Mouse (Mus musculus): Measurements from ENCODE around the gene Chpt1. TPM values are rescaled to one million over a fixed set of nuclear protein-coding genes. Genes with fewer than 3 reads are reported as not detected.

Gene Chpt1
- polyA plus RNA-seq, 1 experiment from 2014 or later: 4.7 TPM

DNA sequence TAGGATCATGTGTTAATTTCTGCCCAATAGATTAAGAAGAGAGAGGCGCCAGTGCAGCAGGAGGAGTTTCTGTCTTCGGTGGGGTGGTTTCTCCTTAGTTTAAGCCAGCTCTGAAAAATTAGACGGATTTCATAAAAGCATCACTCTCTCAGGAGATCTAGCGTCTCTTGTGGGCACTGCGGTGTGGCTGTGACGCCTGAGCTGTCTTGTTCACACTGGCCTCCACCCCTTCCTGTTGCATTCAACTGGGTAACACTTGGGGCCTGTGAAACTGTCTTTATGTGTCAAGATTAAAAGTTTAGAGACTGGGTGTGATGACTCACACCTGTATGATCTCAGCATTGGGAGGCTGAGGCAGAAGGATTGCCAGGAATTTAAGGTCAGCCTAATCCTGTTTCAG is 75.9 kb downstream of the Chpt1 start:
- H3K4me1 ChIP-seq (replicated peaks): no peaks in the 10 kb centered on the region
- H3K4me2 ChIP-seq: no peak overlapping the region
- no peak for ATAC-seq (ENCODE audit: insufficient read depth)
- no peaks in the 10 kb centered on the region for H3K9me3 ChIP-seq (replicated peaks)
- H3K27me3 ChIP-seq: no peaks in the 10 kb centered on the region
- 80% methylated on average over 6 of the region's 6 CpGs for WGBS (ENCODE audit: insufficient replicate concordance)
- peaks cover 22% of the 10 kb centered on the region; the same call in 1 of the 2 replicates for H3K36me3 ChIP-seq (replicated peaks)
- no peak overlapping the region for H3K9ac ChIP-seq
- no peak overlapping the region for H3K4me3 ChIP-seq (replicated peaks)
- no peak overlapping the region for H3K27ac ChIP-seq (replicated peaks)

DNA sequence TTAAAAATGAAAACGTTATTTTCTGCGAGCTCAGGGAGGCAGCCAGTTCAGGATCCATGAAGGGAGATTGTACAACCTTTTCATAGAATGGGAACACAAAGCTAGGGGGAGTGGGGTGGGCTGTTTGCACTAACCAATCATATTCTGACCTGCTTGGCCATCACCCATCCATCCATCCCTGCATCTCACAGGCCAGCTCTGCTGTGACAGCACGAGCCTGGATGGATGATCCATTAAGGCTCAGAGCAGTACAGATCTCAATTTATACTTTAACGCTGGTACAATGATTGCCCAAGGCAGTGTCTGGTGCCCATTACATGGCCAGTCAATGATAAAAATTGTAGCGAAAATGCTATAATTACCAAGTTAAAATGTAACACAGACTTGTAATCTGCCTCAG is 77.0 kb downstream of the Chpt1 start:
- H3K4me3 ChIP-seq (replicated peaks): no peak overlapping the region
- ATAC-seq (ENCODE audit: insufficient read depth): no peak
- peaks cover 15% of the 10 kb centered on the region; the same call in 1 of the 2 replicates for H3K36me3 ChIP-seq (replicated peaks)
- no peaks in the 10 kb centered on the region for H3K27me3 ChIP-seq
- H3K4me2 ChIP-seq: no peak overlapping the region
- H3K9me3 ChIP-seq (replicated peaks): no peaks in the 10 kb centered on the region
- H3K27ac ChIP-seq (replicated peaks): no peak overlapping the region
- 42% methylated on average over 5 of the region's 5 CpGs for WGBS (ENCODE audit: insufficient replicate concordance)
- no peaks in the 10 kb centered on the region for H3K4me1 ChIP-seq (replicated peaks)
- H3K9ac ChIP-seq: no peak overlapping the region

DNA sequence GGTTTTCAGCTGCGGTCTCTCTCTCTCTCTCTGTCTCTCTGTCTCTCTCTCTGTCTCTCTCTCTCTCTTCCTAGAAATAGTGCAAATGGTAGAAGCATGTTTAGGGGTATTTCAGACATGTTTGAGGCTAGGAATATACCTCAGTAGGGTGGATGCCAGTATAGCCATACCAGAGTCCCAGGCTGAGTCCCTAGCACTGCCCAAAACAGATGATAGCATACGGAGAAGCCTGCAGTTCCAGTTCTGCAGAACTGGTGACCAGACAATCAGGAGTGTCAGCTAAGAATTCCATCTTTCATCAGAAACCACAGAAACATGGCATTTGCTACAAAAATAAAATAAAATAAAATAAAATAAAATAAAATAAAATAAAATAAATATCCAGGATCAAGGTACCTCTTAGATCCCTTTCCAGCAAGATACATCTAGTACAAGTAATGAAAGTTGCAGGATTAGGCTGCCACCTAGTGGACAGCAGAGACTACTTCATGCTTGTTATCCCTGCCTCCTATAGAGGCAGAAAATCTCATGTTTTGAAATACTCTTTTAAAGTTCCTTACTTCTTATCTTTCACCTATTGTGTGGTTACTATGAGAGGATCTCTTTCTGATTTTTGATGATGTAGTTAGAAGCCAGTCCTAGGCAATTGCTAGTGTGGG is 77.6 kb downstream of the Chpt1 start:
- peaks cover 14% of the 10 kb centered on the region; the same call in 1 of the 2 replicates for H3K36me3 ChIP-seq (replicated peaks)
- ATAC-seq (ENCODE audit: insufficient read depth): no peak

DNA sequence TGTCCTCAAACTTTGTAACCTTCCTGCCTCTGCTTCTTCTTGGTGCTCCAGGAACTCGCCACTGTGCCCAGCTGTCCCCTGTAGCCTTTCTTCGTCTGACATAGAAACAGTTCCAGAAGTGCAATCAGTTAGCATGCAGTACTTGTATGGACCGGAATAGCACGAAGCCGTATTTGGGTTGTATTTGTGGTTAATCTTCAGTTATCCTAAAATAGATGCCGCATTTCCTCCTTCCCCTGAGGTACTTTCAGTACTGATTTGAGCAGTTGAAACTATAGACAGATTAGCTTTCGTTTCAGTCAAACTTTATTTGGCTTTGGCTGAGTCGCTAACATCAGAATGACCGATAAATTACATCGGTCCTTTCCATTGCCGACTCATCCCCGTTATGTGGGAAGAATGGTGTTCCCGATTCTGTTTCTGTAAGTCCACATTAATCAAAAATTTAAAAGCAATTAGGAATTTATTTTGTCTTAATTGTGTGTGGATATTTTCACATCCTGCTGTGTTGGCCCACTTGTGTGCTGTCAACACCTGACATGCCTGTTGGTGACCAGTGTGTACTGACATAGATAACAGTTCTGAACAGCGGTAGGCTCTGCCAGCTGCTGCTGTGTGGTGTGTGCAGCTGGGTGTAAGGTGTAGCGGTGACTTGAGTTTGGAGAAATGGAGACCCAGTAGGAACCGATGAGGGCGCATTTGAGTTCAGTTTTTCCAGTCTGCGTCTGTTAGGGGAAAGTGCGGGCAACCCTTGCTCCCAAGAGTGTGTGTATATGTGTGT is 83.0 kb downstream of the Chpt1 start:
- H3K4me2 ChIP-seq: no peak overlapping the region
- no peaks in the 10 kb centered on the region for H3K9me3 ChIP-seq (replicated peaks)
- ATAC-seq (ENCODE audit: insufficient read depth): no peak
- H3K27ac ChIP-seq (replicated peaks): no peak overlapping the region
- no peaks in the 10 kb centered on the region for H3K27me3 ChIP-seq
- H3K9ac ChIP-seq: no peak overlapping the region
- H3K4me1 ChIP-seq (replicated peaks): no peaks in the 10 kb centered on the region
- H3K36me3 ChIP-seq (replicated peaks): 0 out of 2 replicates have a peak, but pooled peaks cover 8% of the 10 kb centered on the region
- H3K4me3 ChIP-seq (replicated peaks): no peak overlapping the region
- 70% methylated on average over 19 of the region's 19 CpGs for WGBS (ENCODE audit: insufficient replicate concordance)

More for the DNA sequence above, 77.6 kb downstream of the Chpt1 start:
- WGBS (ENCODE audit: insufficient replicate concordance): 78% methylated on average over 2 of the region's 2 CpGs
- no peak overlapping the region for H3K27ac ChIP-seq (replicated peaks)
- H3K4me3 ChIP-seq (replicated peaks): no peak overlapping the region
- no peak overlapping the region for H3K4me2 ChIP-seq
- H3K9ac ChIP-seq: no peak overlapping the region
- no peaks in the 10 kb centered on the region for H3K9me3 ChIP-seq (replicated peaks)
- H3K4me1 ChIP-seq (replicated peaks): no peaks in the 10 kb centered on the region
- H3K27me3 ChIP-seq: no peaks in the 10 kb centered on the region

DNA sequence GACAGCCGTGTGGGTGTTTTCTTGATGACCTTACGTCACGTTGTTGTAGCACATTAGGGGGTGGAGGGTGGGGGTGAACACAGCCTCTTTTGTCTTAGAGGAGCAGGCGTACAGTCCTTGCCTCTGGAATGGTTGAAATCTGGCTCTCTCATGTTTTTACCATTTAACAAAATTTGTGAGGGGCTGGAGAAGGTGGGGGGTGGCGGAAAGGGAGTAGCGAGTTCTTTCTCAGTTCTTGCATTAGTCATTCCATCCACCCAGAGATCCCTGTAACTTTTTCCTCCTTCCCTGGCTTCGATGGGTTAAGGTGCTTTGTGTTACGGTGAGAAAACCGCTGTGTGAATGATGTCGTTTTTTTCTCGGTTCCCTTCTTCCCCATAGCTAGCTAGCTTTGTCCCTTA is 83.7 kb downstream of the Chpt1 start:
- WGBS (ENCODE audit: insufficient replicate concordance): 63% methylated on average over 11 of the region's 11 CpGs
- no peak overlapping the region for H3K4me2 ChIP-seq
- H3K9ac ChIP-seq: no peak overlapping the region
- ATAC-seq (ENCODE audit: insufficient read depth): no peak
- no peaks in the 10 kb centered on the region for H3K9me3 ChIP-seq (replicated peaks)
- no peak overlapping the region for H3K27ac ChIP-seq (replicated peaks)
- no peak overlapping the region for H3K4me3 ChIP-seq (replicated peaks)
- no peaks in the 10 kb centered on the region for H3K27me3 ChIP-seq
- H3K4me1 ChIP-seq (replicated peaks): no peaks in the 10 kb centered on the region
- 0 out of 2 replicates have a peak, but pooled peaks cover 8% of the 10 kb centered on the region for H3K36me3 ChIP-seq (replicated peaks)

DNA sequence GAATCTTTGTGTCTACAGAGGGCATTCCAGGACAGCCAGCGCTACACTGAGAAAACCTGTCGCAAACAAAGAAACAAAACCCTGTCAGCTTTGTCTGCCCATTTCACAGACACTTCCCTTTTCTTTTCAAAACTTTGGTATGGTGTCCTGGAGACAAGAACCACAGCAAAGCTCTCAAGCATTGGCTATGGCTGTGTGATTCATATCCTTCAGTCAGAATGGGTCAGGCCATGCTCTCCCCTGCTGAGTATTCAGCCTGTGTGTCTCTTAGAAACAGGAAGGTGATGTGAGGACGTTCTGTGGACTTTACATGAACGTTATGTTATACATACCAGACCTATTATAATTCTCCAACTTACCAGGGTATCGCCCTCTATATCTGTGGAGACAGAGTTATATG is 86.2 kb downstream of the Chpt1 start:
- no peak overlapping the region for H3K27ac ChIP-seq (replicated peaks)
- no peak overlapping the region for H3K4me3 ChIP-seq (replicated peaks)
- 0 out of 2 replicates have a peak, but pooled peaks cover 12% of the 10 kb centered on the region for H3K36me3 ChIP-seq (replicated peaks)
- H3K27me3 ChIP-seq: no peaks in the 10 kb centered on the region
- H3K4me1 ChIP-seq (replicated peaks): no peaks in the 10 kb centered on the region
- H3K9ac ChIP-seq: no peak overlapping the region
- no peaks in the 10 kb centered on the region for H3K9me3 ChIP-seq (replicated peaks)
- H3K4me2 ChIP-seq: no peak overlapping the region
- 64% methylated on average over 5 of the region's 5 CpGs for WGBS (ENCODE audit: insufficient replicate concordance)
- no peak for ATAC-seq (ENCODE audit: insufficient read depth)

DNA sequence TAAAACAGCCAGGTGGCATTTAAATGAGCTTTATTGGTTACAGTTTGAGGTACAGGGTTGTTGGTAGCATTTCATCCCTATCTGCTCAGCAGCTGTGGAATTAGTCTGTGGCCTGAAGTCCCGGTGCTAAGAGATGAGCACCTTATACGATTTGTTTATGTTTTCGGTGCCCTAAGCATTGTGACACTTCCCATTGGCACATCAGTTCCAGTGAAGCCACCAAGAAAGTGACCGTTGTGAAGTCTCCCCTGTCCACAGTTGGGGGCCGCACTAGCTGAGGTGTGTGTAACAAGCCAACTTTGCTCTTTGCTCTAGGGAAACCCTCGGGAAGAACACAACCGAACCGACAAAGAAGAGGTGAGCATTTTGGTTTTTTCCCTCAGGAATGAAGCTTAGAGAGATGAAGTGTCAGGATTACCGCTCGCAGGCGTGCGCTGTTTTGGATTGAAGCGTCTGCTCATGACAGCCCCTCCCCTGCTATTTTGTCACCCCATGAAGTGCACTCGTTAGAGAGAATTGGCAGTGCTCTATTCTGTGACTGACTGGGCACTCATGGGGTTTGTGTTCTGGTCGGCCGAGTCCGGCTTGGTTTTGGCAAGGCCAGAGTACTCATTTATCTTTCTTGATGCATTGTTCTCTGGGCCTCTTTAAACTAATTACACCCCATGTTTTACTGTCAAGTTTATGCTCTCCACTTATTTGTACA is 91.4 kb downstream of the Chpt1 start:
- WGBS (ENCODE audit: insufficient replicate concordance): 78% methylated on average over 17 of the region's 17 CpGs
- no peaks in the 10 kb centered on the region for H3K9me3 ChIP-seq (replicated peaks)
- no peaks in the 10 kb centered on the region for H3K27me3 ChIP-seq
- H3K4me1 ChIP-seq (replicated peaks): no peaks in the 10 kb centered on the region
- no peak for ATAC-seq (ENCODE audit: insufficient read depth)
- no peak overlapping the region for H3K4me3 ChIP-seq (replicated peaks)
- H3K27ac ChIP-seq (replicated peaks): no peak overlapping the region
- H3K9ac ChIP-seq: no peak overlapping the region
- 0 out of 2 replicates have a peak, but pooled peaks cover 4% of the 10 kb centered on the region for H3K36me3 ChIP-seq (replicated peaks)
- H3K4me2 ChIP-seq: no peak overlapping the region

DNA sequence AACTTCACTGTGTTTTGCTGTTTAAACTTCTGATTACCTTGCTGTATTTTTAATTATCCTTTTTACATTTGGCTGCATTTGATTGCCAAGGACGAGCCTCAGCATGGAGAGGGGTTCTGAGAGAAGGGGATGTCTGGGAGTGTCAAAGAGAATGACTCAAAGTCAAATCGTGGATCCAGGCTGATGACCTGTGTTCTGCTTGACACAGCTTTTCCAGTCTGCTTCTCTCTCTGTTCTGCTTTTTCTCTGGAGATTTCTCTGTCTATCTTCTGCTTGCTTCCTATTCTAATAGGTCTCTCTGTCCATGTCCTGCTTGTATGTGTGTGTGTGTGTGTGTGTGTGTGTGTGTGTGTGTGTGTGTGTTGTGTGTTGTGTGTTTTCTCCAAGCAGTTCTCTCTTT is 94.1 kb downstream of the Chpt1 start:
- 39% methylated on average over 2 of the region's 2 CpGs for WGBS (ENCODE audit: insufficient replicate concordance)
- H3K4me1 ChIP-seq (replicated peaks): no peaks in the 10 kb centered on the region
- H3K36me3 ChIP-seq (replicated peaks): 0 out of 2 replicates have a peak, but pooled peaks cover under 1% of the 10 kb centered on the region
- no peak for ATAC-seq (ENCODE audit: insufficient read depth)
- H3K27me3 ChIP-seq: no peaks in the 10 kb centered on the region
- H3K9me3 ChIP-seq (replicated peaks): no peaks in the 10 kb centered on the region
- no peak overlapping the region for H3K27ac ChIP-seq (replicated peaks)
- H3K4me2 ChIP-seq: no peak overlapping the region
- H3K4me3 ChIP-seq (replicated peaks): no peak overlapping the region
- H3K9ac ChIP-seq: no peak overlapping the region

DNA sequence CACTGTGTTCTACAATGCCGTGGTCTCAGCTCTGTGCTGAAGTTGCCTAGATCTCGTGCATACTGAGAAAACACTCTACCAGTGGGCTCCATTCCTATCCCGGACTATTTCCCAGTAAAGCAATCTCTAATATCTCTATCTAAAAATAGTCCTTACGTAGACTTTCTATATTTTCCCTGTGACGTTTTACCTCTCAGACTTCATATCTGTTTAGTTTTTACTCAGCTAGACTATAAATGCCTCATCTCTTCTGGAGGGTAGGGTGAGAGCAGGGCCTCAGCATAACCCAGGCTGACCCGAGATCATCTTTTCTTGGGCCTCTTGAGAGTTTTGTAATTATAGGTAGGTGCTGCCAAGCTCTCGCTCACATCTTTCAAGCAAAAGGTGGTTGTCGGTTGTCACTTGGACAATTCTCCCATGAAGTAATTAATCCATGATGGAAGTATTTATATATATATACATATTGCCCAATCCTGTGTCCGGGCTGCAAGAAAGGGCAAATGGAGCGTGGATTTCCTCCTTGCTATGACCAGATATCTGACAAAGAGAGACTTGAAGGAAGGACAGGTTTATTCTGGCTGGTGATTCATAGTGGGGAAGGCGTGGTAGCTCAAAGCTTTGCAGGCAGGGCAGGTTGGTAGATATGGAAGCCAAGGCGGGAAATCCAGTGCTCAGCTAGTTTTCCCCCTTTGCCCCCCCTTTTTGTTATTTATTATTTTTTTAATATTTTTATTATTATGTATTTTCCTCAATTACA is 95.8 kb downstream of the Chpt1 start:
- H3K27me3 ChIP-seq: no peaks in the 10 kb centered on the region
- ATAC-seq (ENCODE audit: insufficient read depth): no peak
- H3K36me3 ChIP-seq (replicated peaks): no peaks in the 10 kb centered on the region
- no peak overlapping the region for H3K4me3 ChIP-seq (replicated peaks)
- no peaks in the 10 kb centered on the region for H3K4me1 ChIP-seq (replicated peaks)
- 77% methylated on average over 12 of the region's 12 CpGs for WGBS (ENCODE audit: insufficient replicate concordance)
- no peak overlapping the region for H3K27ac ChIP-seq (replicated peaks)
- no peaks in the 10 kb centered on the region for H3K9me3 ChIP-seq (replicated peaks)
- H3K9ac ChIP-seq: no peak overlapping the region
- H3K4me2 ChIP-seq: no peak overlapping the region

DNA sequence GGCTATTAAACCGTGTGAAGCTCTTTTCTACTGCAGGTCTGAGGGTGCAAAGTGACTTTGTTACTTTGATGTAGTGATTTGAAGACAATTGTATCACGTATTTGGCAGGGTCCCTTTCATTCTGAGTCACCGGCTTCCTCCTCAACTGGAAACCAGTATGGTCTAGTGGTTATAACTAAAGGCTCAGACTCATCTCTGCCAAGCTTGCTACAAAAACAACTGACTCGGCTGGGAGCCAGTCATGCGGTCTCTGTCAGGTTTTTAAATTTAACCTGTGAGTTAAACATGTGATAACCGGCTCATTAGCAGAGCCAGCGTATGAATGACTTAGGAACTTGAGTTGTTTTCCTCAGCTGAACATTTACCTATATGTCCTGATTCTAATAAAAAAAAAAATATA is 98.1 kb downstream of the Chpt1 start:
- ATAC-seq (ENCODE audit: insufficient read depth): no peak
- Histone ChIP-seq H3K27ac (replicated peaks) (no peak overlapping the region), H3K9ac (no peak overlapping the region), H3K4me1 (replicated peaks) (no peaks in the 10 kb centered on the region), H3K4me3 (replicated peaks) (no peak overlapping the region), H3K27me3 (no peaks in the 10 kb centered on the region), H3K4me2 (no peak overlapping the region), H3K36me3 (replicated peaks) (peaks cover 6% of the 10 kb centered on the region; the same call in 1 of the 2 replicates), H3K9me3 (replicated peaks) (no peaks in the 10 kb centered on the region)
- 77% methylated on average over 7 of the region's 7 CpGs for WGBS (ENCODE audit: insufficient replicate concordance)

All from liver, embryonic 15.5 days (tissue).